In the genomic region with DNA sequence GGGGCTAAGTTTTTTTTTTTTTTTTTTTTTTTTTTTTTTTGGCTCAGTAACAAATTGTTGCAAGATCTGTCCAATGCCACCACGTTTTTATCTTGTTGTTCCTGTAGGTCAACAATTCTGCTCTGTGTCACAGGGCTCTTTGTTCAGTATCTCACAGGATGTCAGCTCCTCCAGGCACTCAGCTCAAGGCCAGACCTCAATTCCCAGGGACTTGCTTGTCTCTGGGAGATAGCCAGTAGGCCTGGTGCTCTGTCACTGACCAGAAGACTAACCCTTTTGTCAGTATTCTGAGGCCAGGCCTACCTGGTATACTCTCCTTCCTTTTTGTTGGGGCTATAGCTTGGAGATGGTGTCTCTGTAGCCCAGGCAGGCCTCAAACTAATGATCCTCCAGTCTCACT, we compare ENCODE assay signal across 13 mouse cellular contexts. TPM values are rescaled to one million over a fixed set of nuclear protein-coding genes. Genes with fewer than 3 reads are reported as not detected.
"Had no signal": no experiment of that assay in that cellular context is flagged by ENCODE, and none has a peak within 500 bp of the region (broad histone marks: within the 10 kb centered on the region; RNA-seq: fewer than 3 reads in every experiment).

No protein-coding gene starts in this region.

- H3K9me3 ChIP-seq: limb, embryonic 10.5 days; liver, embryonic 15.5 days; midbrain, embryonic 10.5 days had no signal

- DNase-seq: kidney, adult 18-20 months; kidney, postnatal 10 days; kidney, postnatal 4 days; lung, adult 2 months; lung, postnatal 4 days; midbrain, embryonic 14.5 days; thymus, postnatal 14 days had no signal

- H3K27me3 ChIP-seq: liver, embryonic 15.5 days had no signal

- H3K9ac ChIP-seq: liver, embryonic 15.5 days had no signal

- H3K4me3 ChIP-seq: limb, embryonic 10.5 days; liver, embryonic 15.5 days; midbrain, embryonic 10.5 days had no signal

- ATAC-seq: lung, postnatal 0 days had no signal

- H3K27ac ChIP-seq: limb, embryonic 10.5 days; liver, embryonic 15.5 days; midbrain, embryonic 10.5 days had no signal

- H3K4me2 ChIP-seq: liver, embryonic 11.5 days; liver, embryonic 15.5 days had no signal

RNA-seq across cellular contexts. Expression of a gene that starts 41.1 kb away (rescaled TPM):
- total RNA-seq: left cerebral cortex, postnatal 14 days had no signal
